Mouse (Mus musculus): Measurements from ENCODE around the gene Rogdi. TPM values are rescaled to one million over a fixed set of nuclear protein-coding genes. Genes with fewer than 3 reads are reported as not detected.

Gene Rogdi
- polyA plus RNA-seq, 1 experiment from 2014 or later = 58.9 TPM

GRCm38 (mm10) chr16:4993276-4993675 lies 20.1 kb downstream of the Rogdi start:
- Histone ChIP-seq H3K9me3 (ENCODE audit: control insufficient read depth, low read length) (no peaks in the 10 kb centered on the region), H3K4me1 (ENCODE audit: control insufficient read depth in 2 of 2, insufficient read depth in 2 of 2, low read length in 2 of 2) (peaks cover 4 to 6% of the 10 kb centered on the region in 2 experiments; a peak in 2 of 4 replicates), H3K36me3 (ENCODE audit: control insufficient read depth, insufficient read depth, low read length) (no peaks in the 10 kb centered on the region), H3K4me2 (ENCODE audit: low read length) (no peak overlapping the region), H3K4me3 (ENCODE audit: control insufficient read depth in 1 of 2, insufficient read depth in 1 of 2, low read depth in 1 of 2, low read length in 2 of 2) (no peak overlapping the region), H3K9ac (ENCODE audit: low read length) (no peak overlapping the region), H3K27ac (replicated peaks in 1 of 2; ENCODE audit: control insufficient read depth in 1 of 2, insufficient read depth in 1 of 2, low read depth in 2 of 2, low read length in 2 of 2) (no peak overlapping the region), H3K27me3 (ENCODE audit: control insufficient read depth, insufficient read depth, low read length) (no peaks in the 10 kb centered on the region)
- ATAC-seq (ENCODE audit: insufficient number of reproducible peaks, insufficient read depth, low FRiP score, low read depth) = no peak
- 72% methylated on average over 4 of the region's 4 CpGs for WGBS

DNA sequence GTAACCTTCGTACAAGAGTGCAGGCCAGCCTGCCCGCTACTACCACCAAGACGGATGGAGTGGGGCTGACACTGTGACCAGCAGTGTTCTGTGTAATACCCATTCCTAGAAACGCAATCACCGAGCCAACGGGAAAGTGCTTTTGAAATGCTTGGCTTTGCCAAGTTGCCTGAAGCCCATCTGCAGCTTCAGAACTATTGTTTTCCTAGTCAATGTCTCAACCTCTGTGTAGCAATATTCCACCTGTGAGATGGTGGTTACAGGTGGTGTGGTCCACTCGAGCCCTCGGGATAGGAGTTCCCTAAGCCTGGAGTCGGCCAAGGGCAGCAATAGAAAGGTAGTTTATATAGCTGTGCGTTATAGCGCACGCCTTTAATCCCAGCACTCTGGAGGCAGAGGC lies 28.6 kb downstream of the Rogdi start:
- 91% methylated on average over 12 of the region's 12 CpGs for WGBS
- ATAC-seq (ENCODE audit: insufficient number of reproducible peaks, insufficient read depth, low FRiP score, low read depth) = no peak
- Histone ChIP-seq H3K9ac (ENCODE audit: low read length) (no peak overlapping the region), H3K4me1 (ENCODE audit: control insufficient read depth in 2 of 2, insufficient read depth in 2 of 2, low read length in 2 of 2) (peaks cover 0 to 2% of the 10 kb centered on the region in 2 experiments; a peak in 3 of 4 replicates), H3K4me2 (ENCODE audit: low read length) (no peak overlapping the region), H3K4me3 (ENCODE audit: control insufficient read depth in 1 of 2, insufficient read depth in 1 of 2, low read depth in 1 of 2, low read length in 2 of 2) (no peak overlapping the region), H3K36me3 (ENCODE audit: control insufficient read depth, insufficient read depth, low read length) (no peaks in the 10 kb centered on the region), H3K27me3 (ENCODE audit: control insufficient read depth, insufficient read depth, low read length) (no peaks in the 10 kb centered on the region), H3K27ac (replicated peaks in 1 of 2; ENCODE audit: control insufficient read depth in 1 of 2, insufficient read depth in 1 of 2, low read depth in 2 of 2, low read length in 2 of 2) (no peak overlapping the region), H3K9me3 (ENCODE audit: control insufficient read depth, low read length) (no peaks in the 10 kb centered on the region)

- Histone ChIP-seq H3K27me3 (ENCODE audit: control insufficient read depth, insufficient read depth, low read length) (no peaks in the 10 kb centered on the region), H3K27ac (replicated peaks in 1 of 2; ENCODE audit: control insufficient read depth in 1 of 2, insufficient read depth in 1 of 2, low read depth in 2 of 2, low read length in 2 of 2) (peak overlapping the region in 1 of 2 experiments; percentile 75; a peak in 1 of 4 replicates), H3K4me1 (ENCODE audit: control insufficient read depth in 2 of 2, insufficient read depth in 2 of 2, low read length in 2 of 2) (peaks cover 15 to 20% of the 10 kb centered on the region in 2 experiments), H3K9ac (ENCODE audit: low read length) (no peak overlapping the region), H3K4me2 (ENCODE audit: low read length) (no peak overlapping the region), H3K9me3 (ENCODE audit: control insufficient read depth, low read length) (no peaks in the 10 kb centered on the region), H3K4me3 (ENCODE audit: control insufficient read depth in 1 of 2, insufficient read depth in 1 of 2, low read depth in 1 of 2, low read length in 2 of 2) (no peak overlapping the region), H3K36me3 (ENCODE audit: control insufficient read depth, insufficient read depth, low read length) (no peaks in the 10 kb centered on the region)
- WGBS = 72% methylated on average over 4 of the region's 4 CpGs
- ATAC-seq (ENCODE audit: insufficient number of reproducible peaks, insufficient read depth, low FRiP score, low read depth) = no peak
Measured at GRCm38 (mm10) chr16:4979755-4980380, 33.5 kb downstream of the Rogdi start.

GRCm38 (mm10) chr16:4978275-4979051 lies 34.9 kb downstream of the Rogdi start:
- Histone ChIP-seq H3K9ac (ENCODE audit: low read length) (no peak overlapping the region), H3K36me3 (ENCODE audit: control insufficient read depth, insufficient read depth, low read length) (no peaks in the 10 kb centered on the region), H3K4me2 (ENCODE audit: low read length) (peak overlapping the region; percentile 40; the same call in 1 of the 2 replicates), H3K4me1 (ENCODE audit: control insufficient read depth in 2 of 2, insufficient read depth in 2 of 2, low read length in 2 of 2) (peaks cover 15 to 20% of the 10 kb centered on the region in 2 experiments), H3K27ac (replicated peaks in 1 of 2; ENCODE audit: control insufficient read depth in 1 of 2, insufficient read depth in 1 of 2, low read depth in 2 of 2, low read length in 2 of 2) (peak overlapping the region; percentile 46 to 75), H3K27me3 (ENCODE audit: control insufficient read depth, insufficient read depth, low read length) (no peaks in the 10 kb centered on the region), H3K4me3 (ENCODE audit: control insufficient read depth in 1 of 2, insufficient read depth in 1 of 2, low read depth in 1 of 2, low read length in 2 of 2) (no peak overlapping the region), H3K9me3 (ENCODE audit: control insufficient read depth, low read length) (no peaks in the 10 kb centered on the region)
- peak; percentile 64; the same call in 1 of the 2 replicates for ATAC-seq (ENCODE audit: insufficient number of reproducible peaks, insufficient read depth, low FRiP score, low read depth)
- WGBS = 33% methylated on average over 5 of the region's 5 CpGs

- 59% methylated on average over 2 of the region's 2 CpGs for WGBS
- no peak for ATAC-seq (ENCODE audit: insufficient number of reproducible peaks, insufficient read depth, low FRiP score, low read depth)
Measured at GRCm38 (mm10) chr16:4976180-4976579, 37.2 kb downstream of the Rogdi start.

GRCm38 (mm10) chr16:4974521-4974920 lies 38.8 kb downstream of the Rogdi start:
- ATAC-seq (ENCODE audit: insufficient number of reproducible peaks, insufficient read depth, low FRiP score, low read depth) = no peak
- no peaks in the 10 kb centered on the region for H3K27me3 ChIP-seq (ENCODE audit: control insufficient read depth, insufficient read depth, low read length)
- WGBS = 90% methylated on average over 5 of the region's 5 CpGs

More at GRCm38 (mm10) chr16:4976180-4976579, 37.2 kb downstream of the Rogdi start:
- no peaks in the 10 kb centered on the region for H3K9me3 ChIP-seq (ENCODE audit: control insufficient read depth, low read length)
- H3K4me1 ChIP-seq (ENCODE audit: control insufficient read depth in 2 of 2, insufficient read depth in 2 of 2, low read length in 2 of 2) = peaks cover 18 to 20% of the 10 kb centered on the region in 2 experiments
- no peak overlapping the region for H3K4me2 ChIP-seq (ENCODE audit: low read length)
- H3K27me3 ChIP-seq (ENCODE audit: control insufficient read depth, insufficient read depth, low read length) = no peaks in the 10 kb centered on the region
- no peak overlapping the region for H3K4me3 ChIP-seq (ENCODE audit: control insufficient read depth in 1 of 2, insufficient read depth in 1 of 2, low read depth in 1 of 2, low read length in 2 of 2)
- no peak overlapping the region for H3K27ac ChIP-seq (replicated peaks in 1 of 2; ENCODE audit: control insufficient read depth in 1 of 2, insufficient read depth in 1 of 2, low read depth in 2 of 2, low read length in 2 of 2)
- no peak overlapping the region for H3K9ac ChIP-seq (ENCODE audit: low read length)
- H3K36me3 ChIP-seq (ENCODE audit: control insufficient read depth, insufficient read depth, low read length) = no peaks in the 10 kb centered on the region

GRCm38 (mm10) chr16:4971626-4972025 lies 41.7 kb downstream of the Rogdi start:
- WGBS = 43% methylated on average over 4 of the region's 4 CpGs
- no peaks in the 10 kb centered on the region for H3K27me3 ChIP-seq (ENCODE audit: control insufficient read depth, insufficient read depth, low read length)
- no peaks in the 10 kb centered on the region for H3K36me3 ChIP-seq (ENCODE audit: control insufficient read depth, insufficient read depth, low read length)
- no peak for ATAC-seq (ENCODE audit: insufficient number of reproducible peaks, insufficient read depth, low FRiP score, low read depth)
- peaks cover 0 to 3% of the 10 kb centered on the region in 2 experiments; a peak in 2 of 4 replicates for H3K4me1 ChIP-seq (ENCODE audit: control insufficient read depth in 2 of 2, insufficient read depth in 2 of 2, low read length in 2 of 2)
- H3K27ac ChIP-seq (replicated peaks in 1 of 2; ENCODE audit: control insufficient read depth in 1 of 2, insufficient read depth in 1 of 2, low read depth in 2 of 2, low read length in 2 of 2) = peak overlapping the region in 1 of 2 experiments; percentile 26; a peak in 1 of 4 replicates
- H3K4me2 ChIP-seq (ENCODE audit: low read length) = no peak overlapping the region
- no peak overlapping the region for H3K4me3 ChIP-seq (ENCODE audit: control insufficient read depth in 1 of 2, insufficient read depth in 1 of 2, low read depth in 1 of 2, low read length in 2 of 2)
- no peak overlapping the region for H3K9ac ChIP-seq (ENCODE audit: low read length)
- H3K9me3 ChIP-seq (ENCODE audit: control insufficient read depth, low read length) = no peaks in the 10 kb centered on the region

More at GRCm38 (mm10) chr16:4974521-4974920, 38.8 kb downstream of the Rogdi start:
- Histone ChIP-seq H3K4me1 (ENCODE audit: control insufficient read depth in 2 of 2, insufficient read depth in 2 of 2, low read length in 2 of 2) (peaks cover 16 to 18% of the 10 kb centered on the region in 2 experiments), H3K4me2 (ENCODE audit: low read length) (no peak overlapping the region), H3K27ac (replicated peaks in 1 of 2; ENCODE audit: control insufficient read depth in 1 of 2, insufficient read depth in 1 of 2, low read depth in 2 of 2, low read length in 2 of 2) (no peak overlapping the region), H3K4me3 (ENCODE audit: control insufficient read depth in 1 of 2, insufficient read depth in 1 of 2, low read depth in 1 of 2, low read length in 2 of 2) (no peak overlapping the region), H3K9me3 (ENCODE audit: control insufficient read depth, low read length) (no peaks in the 10 kb centered on the region), H3K9ac (ENCODE audit: low read length) (no peak overlapping the region), H3K36me3 (ENCODE audit: control insufficient read depth, insufficient read depth, low read length) (no peaks in the 10 kb centered on the region)
